Mouse (Mus musculus) cerebellum, postnatal 14 days (tissue): ENCODE results near the gene Gm21725.
"Not testable (repeated sequence)": the region's sequence is repeated elsewhere in the genome, so short reads cannot be mapped to it uniquely, and the experiment has no call there.

Experiments used
- DNase-seq, 2 experiments: peaks; one replicate each; pipeline ENCODE4 v3.0.0; 2021; ENCODE audit warnings: mixed read lengths in 2 of 2

The Gm21725 gene

DNA sequence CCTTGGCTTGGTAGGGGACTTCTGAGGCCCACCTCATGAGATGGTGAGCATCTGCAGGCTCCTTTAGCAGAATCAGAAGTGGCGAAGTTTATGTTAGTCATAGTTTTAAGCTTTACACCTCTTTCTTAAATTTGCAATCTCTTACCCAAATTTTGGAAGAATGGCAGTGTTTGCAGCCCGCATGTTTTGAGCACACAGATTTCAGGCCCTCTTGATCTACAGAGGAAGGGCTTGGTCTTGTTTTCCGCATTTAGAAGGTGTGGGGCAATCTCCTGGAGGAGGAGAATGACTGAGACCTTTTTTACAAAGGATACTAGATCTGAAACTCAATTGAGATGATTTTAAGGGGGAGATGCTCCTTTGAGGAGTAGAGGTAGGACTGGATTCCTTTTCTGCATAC lies at the start of gene Gm21725:
TSS of gene Gm21725 (minus strand) at position 101 of the 400 bp plus-strand sequence.
- not testable (repeated sequence) for DNase-seq
